Mouse (Mus musculus) forebrain, embryonic 12.5 days (tissue): ENCODE data around the gene Ptprg. TPM values are rescaled to one million over a fixed set of nuclear protein-coding genes. Genes with fewer than 3 reads are reported as not detected.

Experiments
- ATAC-seq: fragments of 200-750 bp; cut with Nextera tagmentation; 2 replicates; pipeline ENCODE4 v1.8.0; 2017; ENCODE audit warnings: moderate TSS enrichment; ENCODE audit not compliant: low FRiP score
- H3K27ac ChIP-seq: fragments of 300-500 bp; sonication (generic); 2 replicates; pipeline ENCODE4 v1.5.1; 2016; ENCODE audit warnings: mild to moderate bottlenecking
- H3K27me3 ChIP-seq: fragments of 300-500 bp; sonication (generic); 2 replicates; pipeline ENCODE4 v1.6.1; 2016; ENCODE audit warnings: mild to moderate bottlenecking
- H3K36me3 ChIP-seq: fragments of 300-500 bp; sonication (generic); replicated peaks from 2 replicates; pipeline ENCODE4 v1.6.1; 2016; ENCODE audit warnings: mild to moderate bottlenecking
- H3K4me1 ChIP-seq: fragments of 300-500 bp; sonication (generic); 2 replicates; pipeline ENCODE4 v1.6.1; 2016
- H3K4me2 ChIP-seq: fragments of 300-500 bp; sonication (generic); 2 replicates; pipeline ENCODE4 v1.6.1; 2016; ENCODE audit warnings: mild to moderate bottlenecking, moderate library complexity
- H3K4me3 ChIP-seq: fragments of 300-500 bp; sonication (generic); replicated peaks from 2 replicates; pipeline ENCODE4 v1.5.1; 2016; ENCODE audit warnings: mild to moderate bottlenecking
- H3K9ac ChIP-seq: fragments of 300-500 bp; sonication (generic); 2 replicates; pipeline ENCODE4 v1.6.1; 2016; ENCODE audit warnings: mild to moderate bottlenecking
- H3K9me3 ChIP-seq: fragments of 300-500 bp; sonication (generic); 2 replicates; pipeline ENCODE4 v1.6.1; 2016
- WGBS: fragments of 180-500 bp; shearing (Covaris S2); methylation state at CpG from one replicate; pipeline ENCODE4 v1.1.7; 2016; 5-methylcytosine and 5-hydroxymethylcytosine counted together
- polyA plus RNA-seq: library from polyadenylated mRNA; unstranded; fragments of >200 nt; fragmentation: Nextera tagmentation; extraction: Ambion mirVana; gene quantifications from 2 replicates; pipeline ENCODE4 v1.2.1, GENCODE M21; 2016

The Ptprg gene
- polyA plus RNA-seq, 1 experiment from 2014 or later, result 44.9 TPM

DNA sequence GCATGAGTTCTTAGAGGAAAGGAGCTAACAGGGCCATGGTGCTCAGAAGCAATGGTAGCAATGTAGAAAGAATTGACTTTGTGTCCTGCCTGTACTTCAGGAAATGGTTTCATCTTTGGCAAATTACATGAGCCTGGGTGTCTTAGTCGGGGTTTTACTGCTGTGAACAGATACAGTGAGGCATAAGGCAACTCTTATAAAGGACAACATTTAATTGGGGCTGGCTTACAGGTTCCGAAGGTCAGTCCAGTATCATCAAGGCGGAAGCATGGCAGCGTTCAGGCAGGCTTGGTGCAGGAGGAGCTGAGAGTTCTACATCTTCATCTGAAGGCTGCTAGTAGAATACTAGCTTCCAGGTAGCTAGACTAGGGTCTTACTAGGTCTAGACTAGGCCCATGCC lies 78.2 kb downstream of the Ptprg start:
- Histone ChIP-seq H3K4me2 (no peak overlapping the region), H3K4me3 (no peak overlapping the region), H3K9ac (no peak overlapping the region), H3K36me3 (no peaks in the 10 kb centered on the region), H3K4me1 (no peaks in the 10 kb centered on the region), H3K27me3 (no peaks in the 10 kb centered on the region), H3K27ac (no peak overlapping the region), H3K9me3 (no peaks in the 10 kb centered on the region)
- 89% methylated on average over 4 of the region's 4 CpGs for WGBS
- ATAC-seq, result no peak

DNA sequence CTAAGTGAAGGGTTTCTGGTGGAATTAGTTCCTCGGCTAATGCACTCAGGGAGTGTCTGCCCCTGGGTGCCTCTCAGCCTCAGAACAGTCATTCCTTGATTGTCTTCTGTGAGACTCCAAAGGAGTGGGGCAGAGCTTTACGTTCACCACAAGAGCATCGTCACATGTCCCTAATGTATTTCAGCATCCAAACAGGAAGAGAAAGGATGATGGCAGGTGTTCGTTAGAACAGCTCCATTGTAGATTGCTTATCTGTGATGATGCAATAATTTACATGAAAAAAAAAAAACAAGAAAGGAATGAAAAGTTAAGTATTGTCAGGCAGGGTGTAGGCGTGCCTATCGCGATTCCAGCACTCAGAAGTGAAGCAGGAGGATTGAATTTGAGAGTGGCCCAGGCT lies 84.3 kb downstream of the Ptprg start:
- no peaks in the 10 kb centered on the region for H3K36me3 ChIP-seq
- no peak overlapping the region for H3K27ac ChIP-seq
- H3K4me3 ChIP-seq, result no peak overlapping the region
- WGBS, result 81% methylated on average over 7 of the region's 7 CpGs
- no peak for ATAC-seq
- H3K9me3 ChIP-seq, result no peaks in the 10 kb centered on the region
- H3K4me2 ChIP-seq, result no peak overlapping the region
- no peaks in the 10 kb centered on the region for H3K27me3 ChIP-seq
- no peak overlapping the region for H3K9ac ChIP-seq
- no peaks in the 10 kb centered on the region for H3K4me1 ChIP-seq

- H3K27me3 ChIP-seq, result no peaks in the 10 kb centered on the region
- WGBS, result 94% methylated on average over 5 of the region's 5 CpGs
- H3K9me3 ChIP-seq, result no peaks in the 10 kb centered on the region
- no peak overlapping the region for H3K4me3 ChIP-seq
- no peaks in the 10 kb centered on the region for H3K36me3 ChIP-seq
- ATAC-seq, result no peak
- no peak overlapping the region for H3K9ac ChIP-seq
- H3K4me1 ChIP-seq, result no peaks in the 10 kb centered on the region
- no peak overlapping the region for H3K4me2 ChIP-seq
- no peak overlapping the region for H3K27ac ChIP-seq
These were observed 86.0 kb downstream of the Ptprg start for GRCm38 (mm10) chr14:11639366-11639765.

DNA sequence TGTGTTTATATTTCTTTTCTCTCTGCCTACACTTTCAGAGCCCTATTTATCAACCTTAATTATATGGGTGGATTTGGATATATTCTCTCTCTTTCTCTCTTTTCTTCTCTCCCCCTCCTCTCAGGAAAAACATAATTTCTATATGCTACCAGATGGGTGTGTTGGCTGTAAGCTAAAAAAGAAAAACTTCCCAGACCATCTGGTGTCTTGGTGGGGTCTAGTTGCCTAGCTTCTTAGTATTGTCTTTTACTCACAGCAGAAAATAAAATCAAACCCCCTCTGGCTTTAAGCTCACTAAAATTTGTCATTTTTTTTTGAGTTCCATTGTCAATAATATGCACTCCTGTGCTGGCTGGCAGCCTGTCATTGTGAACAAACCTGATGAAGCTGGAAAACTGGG lies 87.0 kb downstream of the Ptprg start:
- Histone ChIP-seq H3K36me3 (no peaks in the 10 kb centered on the region), H3K9me3 (no peaks in the 10 kb centered on the region), H3K4me1 (no peaks in the 10 kb centered on the region), H3K27me3 (no peaks in the 10 kb centered on the region), H3K27ac (no peak overlapping the region), H3K4me2 (no peak overlapping the region), H3K9ac (no peak overlapping the region), H3K4me3 (no peak overlapping the region)
- ATAC-seq, result no peak

DNA sequence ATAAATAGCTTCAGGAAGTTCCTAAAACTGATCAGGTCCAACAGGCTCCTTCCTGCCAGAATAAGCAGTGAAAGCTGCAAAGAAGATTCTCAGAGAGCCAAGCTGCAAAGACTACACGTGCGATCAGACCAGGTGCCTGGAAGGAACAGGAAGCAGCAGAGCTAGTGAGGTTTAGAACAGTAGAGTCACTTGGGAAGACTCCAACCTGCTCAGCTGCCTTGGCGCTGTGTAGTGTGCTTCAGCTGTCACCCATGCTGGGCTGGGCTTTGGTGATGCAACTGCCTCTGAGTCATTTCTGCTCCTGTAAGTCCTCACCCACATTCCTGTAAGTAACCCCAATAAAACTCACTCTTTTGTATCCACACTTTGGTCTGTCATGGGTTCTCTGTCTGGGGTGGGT lies 87.7 kb downstream of the Ptprg start:
- Histone ChIP-seq H3K27ac (no peak overlapping the region), H3K9me3 (no peaks in the 10 kb centered on the region), H3K27me3 (no peaks in the 10 kb centered on the region), H3K4me2 (no peak overlapping the region), H3K4me3 (no peak overlapping the region), H3K9ac (no peak overlapping the region), H3K36me3 (no peaks in the 10 kb centered on the region), H3K4me1 (no peaks in the 10 kb centered on the region)
- 93% methylated on average over 3 of the region's 3 CpGs for WGBS
- no peak for ATAC-seq

- Histone ChIP-seq H3K4me2 (no peak overlapping the region), H3K27me3 (no peaks in the 10 kb centered on the region), H3K4me3 (no peak overlapping the region), H3K27ac (no peak overlapping the region), H3K4me1 (no peaks in the 10 kb centered on the region), H3K36me3 (no peaks in the 10 kb centered on the region), H3K9ac (no peak overlapping the region), H3K9me3 (no peaks in the 10 kb centered on the region)
- 90% methylated on average over 1 of the region's 1 CpGs for WGBS
- no peak for ATAC-seq
These were observed 89.6 kb downstream of the Ptprg start for GRCm38 (mm10) chr14:11642977-11643376.

DNA sequence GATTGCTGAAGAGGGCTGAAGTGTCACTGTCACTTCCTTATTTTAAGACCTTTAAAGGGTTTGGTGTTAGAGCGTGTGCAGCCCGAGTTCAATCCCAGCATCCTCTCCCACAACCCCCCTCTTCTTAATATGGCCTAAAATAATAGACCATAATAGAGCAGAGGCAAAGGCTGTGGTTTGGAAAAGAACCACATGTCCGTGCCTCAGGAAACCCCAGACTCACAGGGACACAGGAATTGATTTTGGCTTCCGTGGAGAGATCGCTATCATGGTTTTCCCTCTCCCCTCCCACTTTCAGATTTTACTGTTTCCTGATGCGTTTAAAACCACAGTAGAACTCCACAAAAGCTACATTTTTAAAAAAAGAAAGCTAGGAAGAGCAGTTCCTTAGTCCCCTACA lies 104.0 kb downstream of the Ptprg start:
- Histone ChIP-seq H3K4me1 (no peaks in the 10 kb centered on the region), H3K27ac (no peak overlapping the region), H3K36me3 (no peaks in the 10 kb centered on the region), H3K4me3 (no peak overlapping the region), H3K4me2 (no peak overlapping the region), H3K27me3 (no peaks in the 10 kb centered on the region), H3K9me3 (no peaks in the 10 kb centered on the region; the same call in 1 of the 2 replicates), H3K9ac (no peak overlapping the region)
- no peak for ATAC-seq
- WGBS, result 85% methylated on average over 6 of the region's 6 CpGs

DNA sequence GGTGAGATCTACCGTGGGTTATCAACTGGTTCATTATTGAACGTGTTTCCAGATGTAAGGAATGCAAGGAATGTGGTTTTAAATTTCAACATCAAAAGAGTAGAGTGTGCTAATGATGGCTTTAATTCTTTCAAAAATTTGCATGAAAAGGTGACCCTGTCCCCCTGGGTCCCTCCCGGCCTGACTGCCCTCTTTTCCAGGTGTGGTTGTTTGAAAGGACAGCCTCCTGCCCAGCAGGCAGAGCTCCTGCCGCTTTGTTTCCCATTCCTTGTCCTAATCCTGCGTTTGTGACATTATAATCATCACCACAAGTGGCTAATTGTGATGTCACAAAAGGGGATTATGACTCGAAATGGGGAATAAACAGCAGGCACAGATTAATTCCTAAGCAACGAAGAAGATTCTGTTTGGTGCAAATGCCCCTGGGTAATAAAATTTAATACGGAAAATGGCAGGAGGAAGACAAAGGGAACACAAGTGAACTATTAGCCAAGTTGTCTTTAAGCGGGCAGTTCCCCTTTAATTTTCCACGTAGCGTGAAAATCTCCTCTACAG lies 110.4 kb downstream of the Ptprg start:
- Histone ChIP-seq H3K4me3 (no peak overlapping the region), H3K4me2 (0 out of 2 replicates have a peak overlapping the region, but pooled peaks have one; percentile 6), H3K27ac (no peak overlapping the region), H3K9me3 (no peaks in the 10 kb centered on the region), H3K9ac (no peak overlapping the region), H3K4me1 (peaks cover 24% of the 10 kb centered on the region), H3K27me3 (0 out of 2 replicates have a peak, but pooled peaks cover 7% of the 10 kb centered on the region), H3K36me3 (no peaks in the 10 kb centered on the region)
- ATAC-seq, result no peak
- 6% methylated on average over 11 of the region's 11 CpGs for WGBS

DNA sequence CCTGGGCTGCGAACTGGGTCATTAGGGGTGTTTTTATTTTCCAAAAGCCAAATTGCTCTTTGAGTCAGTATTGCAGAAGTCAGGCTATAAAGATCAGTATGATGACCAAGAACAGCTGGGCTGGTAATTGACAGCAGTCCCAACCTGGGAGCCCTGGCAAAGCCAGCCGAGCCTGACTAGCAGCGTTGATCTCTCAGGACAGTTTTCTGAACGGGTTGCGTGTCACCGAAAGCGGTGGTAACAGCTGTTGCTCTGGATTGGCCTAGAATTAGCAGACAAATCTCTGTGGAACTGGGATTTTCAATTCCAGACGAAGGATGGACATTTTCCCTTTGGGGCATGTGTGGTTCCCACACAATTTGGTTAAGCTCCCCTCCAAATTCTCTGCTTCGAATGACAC lies 111.0 kb downstream of the Ptprg start:
- Histone ChIP-seq H3K4me3 (no peak overlapping the region), H3K4me1 (peaks cover 24% of the 10 kb centered on the region), H3K9ac (no peak overlapping the region), H3K36me3 (no peaks in the 10 kb centered on the region), H3K27me3 (peaks cover 12% of the 10 kb centered on the region; the same call in 1 of the 2 replicates), H3K4me2 (no peak overlapping the region), H3K27ac (no peak overlapping the region), H3K9me3 (no peaks in the 10 kb centered on the region)
- no peak for ATAC-seq
- WGBS, result 18% methylated on average over 9 of the region's 9 CpGs

GRCm38 (mm10) chr14:11665046-11665445 lies 111.7 kb downstream of the Ptprg start:
- no peaks in the 10 kb centered on the region for H3K36me3 ChIP-seq
- no peak overlapping the region for H3K27ac ChIP-seq
- H3K4me1 ChIP-seq, result peaks cover 24% of the 10 kb centered on the region
- ATAC-seq, result no peak
- no peak overlapping the region for H3K4me3 ChIP-seq
- no peaks in the 10 kb centered on the region for H3K9me3 ChIP-seq
- peaks cover 17% of the 10 kb centered on the region; the same call in 1 of the 2 replicates for H3K27me3 ChIP-seq
- no peak overlapping the region for H3K9ac ChIP-seq
- H3K4me2 ChIP-seq, result no peak overlapping the region
- 65% methylated on average over 7 of the region's 7 CpGs for WGBS

DNA sequence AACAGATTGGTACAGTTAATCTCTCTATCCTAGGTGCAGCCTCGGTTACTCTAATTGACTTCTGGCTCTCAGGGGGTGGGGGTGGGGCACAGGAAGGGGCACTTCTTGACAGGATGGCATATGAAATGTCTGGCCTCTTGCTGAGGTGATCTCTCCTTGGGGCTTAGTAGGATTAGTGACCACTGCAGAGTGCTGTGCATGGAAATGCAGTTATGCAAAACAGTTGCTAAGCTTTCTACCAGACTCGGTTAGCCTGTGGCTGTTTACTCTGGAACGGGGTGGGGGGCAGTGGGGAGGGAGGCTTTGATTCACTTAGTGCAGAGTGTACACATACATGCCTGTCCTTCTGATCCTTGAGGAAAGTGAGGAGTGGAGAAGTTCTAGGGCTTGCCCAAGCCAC lies 114.4 kb downstream of the Ptprg start:
- Histone ChIP-seq H3K4me2 (no peak overlapping the region), H3K36me3 (no peaks in the 10 kb centered on the region), H3K9me3 (no peaks in the 10 kb centered on the region), H3K4me1 (peaks cover 36% of the 10 kb centered on the region), H3K4me3 (no peak overlapping the region), H3K9ac (no peak overlapping the region), H3K27ac (no peak overlapping the region), H3K27me3 (peaks cover 17% of the 10 kb centered on the region; the same call in 1 of the 2 replicates)
- WGBS, result 3% methylated on average over 3 of the region's 3 CpGs
- ATAC-seq, result 0 out of 2 replicates have a peak, but pooled peaks have one; percentile 35

DNA sequence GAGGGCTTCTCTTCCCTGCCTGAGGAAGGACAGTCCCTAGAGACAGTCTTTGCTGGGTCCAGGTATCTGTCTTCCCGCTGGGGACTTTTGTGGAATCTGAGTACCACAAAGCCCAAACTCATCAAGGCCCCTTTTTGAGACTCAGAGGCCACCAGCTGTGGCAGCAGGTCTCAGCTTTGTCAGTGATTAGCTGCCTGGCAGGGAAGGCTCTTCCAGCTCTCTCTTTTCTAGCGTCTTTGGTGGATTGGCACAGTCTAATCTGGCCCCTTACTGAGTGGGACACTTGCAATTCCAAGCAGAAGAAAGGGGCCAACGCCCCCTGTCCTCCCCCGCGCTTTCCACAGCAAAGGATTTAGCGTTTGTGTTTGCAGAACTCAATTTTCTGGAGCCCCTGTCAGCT lies 117.5 kb downstream of the Ptprg start:
- Histone ChIP-seq H3K36me3 (no peaks in the 10 kb centered on the region), H3K27me3 (peaks cover 17% of the 10 kb centered on the region; the same call in 1 of the 2 replicates), H3K27ac (no peak overlapping the region), H3K9me3 (no peaks in the 10 kb centered on the region), H3K4me2 (peak overlapping the region; percentile 29), H3K9ac (no peak overlapping the region), H3K4me3 (no peak overlapping the region), H3K4me1 (peaks cover 21% of the 10 kb centered on the region)
- WGBS, result 5% methylated on average over 6 of the region's 6 CpGs
- ATAC-seq, result no peak

DNA sequence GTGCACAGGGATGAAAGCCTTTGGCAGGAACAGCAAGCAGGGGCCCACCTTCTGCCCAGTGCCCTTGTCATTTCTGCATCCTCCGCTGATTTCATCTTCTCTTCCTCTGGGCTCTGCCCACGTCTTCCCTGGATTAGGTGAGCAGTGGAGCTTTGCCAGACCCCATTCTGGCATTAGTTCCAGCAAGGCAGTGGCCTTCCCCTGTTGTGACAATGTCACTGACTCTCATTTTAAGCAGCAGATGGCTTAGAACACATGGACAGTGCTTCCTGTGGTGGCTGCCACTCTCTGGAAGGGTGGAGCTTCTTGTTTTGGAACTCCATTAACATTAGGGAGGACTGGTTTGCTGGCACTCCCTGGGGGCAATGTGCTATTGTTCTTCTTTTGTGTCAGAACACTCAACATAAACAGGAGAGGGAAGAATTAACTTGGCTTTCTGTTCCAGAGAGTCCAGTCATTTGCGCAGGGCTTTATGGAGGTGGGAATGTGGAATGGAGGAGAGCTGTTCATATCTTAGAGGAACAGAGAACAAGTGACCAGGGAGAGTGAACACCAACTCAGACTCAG lies 119.7 kb downstream of the Ptprg start:
- Histone ChIP-seq H3K4me3 (no peak overlapping the region), H3K27ac (no peak overlapping the region), H3K27me3 (peaks cover 10% of the 10 kb centered on the region; the same call in 1 of the 2 replicates), H3K36me3 (no peaks in the 10 kb centered on the region), H3K9ac (no peak overlapping the region), H3K4me2 (no peak overlapping the region), H3K9me3 (no peaks in the 10 kb centered on the region), H3K4me1 (peaks cover 12% of the 10 kb centered on the region)
- ATAC-seq, result no peak
- 70% methylated on average over 3 of the region's 3 CpGs for WGBS
